Mouse (Mus musculus) midbrain, embryonic 10.5 days (tissue): ENCODE results near the gene Phlpp2. TPM values are rescaled to one million over a fixed set of nuclear protein-coding genes. Genes with fewer than 3 reads are reported as not detected.
A peak's percentile ranks its signal among the peaks of the same experiment; 100 is the strongest.

Experiments used
- DNase-seq: peaks from one replicate; pipeline ENCODE4 v3.0.0-alpha.2; 2017; ENCODE audit warnings: low spot score
- H3K27ac ChIP-seq: fragments of 300-500 bp; sonication (generic); replicated peaks from 2 replicates; pipeline ENCODE4 v1.5.1; 2016; ENCODE audit warnings: mild to moderate bottlenecking
- H3K27me3 ChIP-seq: fragments of 300-500 bp; sonication (generic); 2 replicates; pipeline ENCODE4 v1.6.1; 2016; ENCODE audit warnings: low read depth, mild to moderate bottlenecking; ENCODE audit not compliant: poor library complexity, severe bottlenecking
- H3K36me3 ChIP-seq: fragments of 300-500 bp; sonication (generic); 2 replicates; pipeline ENCODE4 v1.6.1; 2016; ENCODE audit warnings: mild to moderate bottlenecking, moderate library complexity
- H3K4me1 ChIP-seq: fragments of 300-500 bp; sonication (generic); 2 replicates; pipeline ENCODE4 v1.6.1; 2016
- H3K4me3 ChIP-seq: fragments of 300-500 bp; sonication (generic); 2 replicates; pipeline ENCODE4 v1.5.1; 2016; ENCODE audit warnings: mild to moderate bottlenecking, moderate library complexity
- H3K9me3 ChIP-seq: fragments of 300-500 bp; sonication (generic); replicated peaks from 2 replicates; pipeline ENCODE4 v1.6.1; 2016; ENCODE audit warnings: mild to moderate bottlenecking
- WGBS: fragments of 180-500 bp; shearing (Covaris S2); methylation state at CpG from one replicate; pipeline ENCODE4 v1.1.7; 2016; 5-methylcytosine and 5-hydroxymethylcytosine counted together
- polyA plus RNA-seq: library from polyadenylated mRNA; unstranded; fragments of >200 nt; fragmentation: Nextera tagmentation; extraction: Ambion mirVana; gene quantifications from 2 replicates; pipeline ENCODE4 v1.2.1, GENCODE M21; 2016

Gene Phlpp2
- polyA plus RNA-seq, 1 experiment from 2014 or later, result 2.4 TPM

DNA sequence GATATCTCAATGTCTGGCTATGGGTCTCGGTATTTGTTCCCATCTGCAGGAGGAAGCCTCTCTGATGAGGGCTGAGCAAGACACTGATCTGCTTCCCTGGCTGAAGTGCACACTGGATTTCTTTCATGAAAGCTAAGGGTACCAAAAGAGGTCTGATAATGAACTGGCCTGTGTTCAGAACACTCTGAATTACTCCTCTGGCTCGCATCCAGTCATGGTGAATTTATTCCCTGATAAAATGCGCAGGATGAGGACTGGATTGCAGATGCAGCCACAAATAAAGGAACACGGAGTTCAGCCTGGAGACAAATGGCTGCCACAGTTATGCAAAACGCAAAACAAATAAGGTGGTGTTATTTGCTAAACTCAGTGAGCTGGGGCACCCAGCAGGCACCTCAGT is 115.6 kb downstream of the Phlpp2 start:
- 42% methylated on average over 5 of the region's 5 CpGs for WGBS
- H3K9me3 ChIP-seq, result no peaks in the 10 kb centered on the region

DNA sequence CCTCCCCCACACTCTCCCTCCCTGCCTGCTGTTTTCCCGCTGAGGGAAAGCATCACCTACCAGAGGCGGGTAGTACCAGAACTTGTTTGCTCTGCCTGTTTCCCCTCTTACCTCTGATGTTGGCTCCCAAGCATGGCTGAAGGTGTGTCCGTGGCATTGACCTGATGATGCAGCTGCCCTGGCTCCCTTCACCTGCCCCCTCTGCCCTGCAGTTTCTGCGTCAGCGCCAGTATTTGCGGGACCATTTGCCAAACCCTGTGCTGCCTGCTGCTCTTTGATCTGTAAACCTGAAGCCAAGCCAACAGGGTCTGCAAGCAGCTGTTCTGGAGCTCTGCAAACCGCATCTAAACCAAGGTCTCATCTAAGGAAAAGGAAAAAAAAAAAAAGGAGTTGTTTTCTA is 118.0 kb downstream of the Phlpp2 start:
- Histone ChIP-seq H3K4me3 (no peak overlapping the region), H3K36me3 (no peaks in the 10 kb centered on the region), H3K27ac (no peak overlapping the region), H3K27me3 (no peaks in the 10 kb centered on the region), H3K9me3 (no peaks in the 10 kb centered on the region), H3K4me1 (0 out of 2 replicates have a peak, but pooled peaks cover 6% of the 10 kb centered on the region)
- 88% methylated on average over 7 of the region's 7 CpGs for WGBS
- no peak for DNase-seq

More for the DNA sequence above, 115.6 kb downstream of the Phlpp2 start:
- H3K27ac ChIP-seq, result 0 out of 2 replicates have a peak overlapping the region, but pooled peaks have one; percentile 13
- H3K4me1 ChIP-seq, result 0 out of 2 replicates have a peak, but pooled peaks cover 6% of the 10 kb centered on the region
- no peaks in the 10 kb centered on the region for H3K36me3 ChIP-seq
- H3K4me3 ChIP-seq, result no peak overlapping the region
- no peak for DNase-seq
- no peaks in the 10 kb centered on the region for H3K27me3 ChIP-seq

DNA sequence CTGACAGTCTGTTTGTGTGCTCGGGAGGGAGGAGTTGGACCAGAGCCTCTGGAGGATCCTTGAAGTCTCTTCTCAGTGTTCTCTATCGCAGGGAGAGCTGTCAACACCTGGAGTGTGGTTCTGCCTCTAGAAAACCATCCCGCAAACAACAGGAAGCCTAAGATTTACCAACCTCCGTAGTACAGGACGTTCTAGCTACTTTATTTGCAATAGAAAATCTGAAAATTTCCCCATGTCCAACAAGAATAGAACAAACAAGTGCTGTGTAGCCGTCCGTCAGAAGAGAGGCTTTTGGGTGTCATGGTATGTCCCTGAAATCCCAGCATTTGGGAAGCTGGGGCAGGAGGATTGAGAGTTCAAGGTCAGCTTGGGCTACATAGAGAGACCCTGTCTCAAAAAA is 119.4 kb downstream of the Phlpp2 start:
- H3K9me3 ChIP-seq, result no peaks in the 10 kb centered on the region
- H3K4me3 ChIP-seq, result no peak overlapping the region
- H3K4me1 ChIP-seq, result 0 out of 2 replicates have a peak, but pooled peaks cover 6% of the 10 kb centered on the region
- no peaks in the 10 kb centered on the region for H3K27me3 ChIP-seq
- 87% methylated on average over 7 of the region's 7 CpGs for WGBS
- H3K27ac ChIP-seq, result no peak overlapping the region
- no peaks in the 10 kb centered on the region for H3K36me3 ChIP-seq
- no peak for DNase-seq

DNA sequence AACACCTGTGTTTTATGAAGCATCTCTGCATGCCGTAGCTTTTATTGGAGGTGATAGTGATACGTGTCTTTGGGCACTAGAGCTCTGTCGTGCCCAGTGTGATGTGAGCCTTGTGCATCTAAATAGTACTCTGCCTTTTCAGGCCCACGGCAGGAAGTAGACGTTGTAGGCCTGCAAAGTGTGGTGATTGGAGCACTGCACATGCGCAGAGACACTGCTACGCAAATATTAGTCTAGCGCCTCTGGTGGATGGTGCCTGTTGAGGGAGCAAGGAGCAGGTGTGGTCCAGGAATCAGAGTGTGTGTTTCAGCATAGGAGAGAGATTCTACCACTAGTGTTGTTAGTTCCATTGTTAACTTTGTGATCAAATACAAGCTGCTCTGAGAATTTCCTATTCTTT is 120.8 kb downstream of the Phlpp2 start:
- H3K4me3 ChIP-seq, result no peak overlapping the region
- H3K4me1 ChIP-seq, result 0 out of 2 replicates have a peak, but pooled peaks cover under 1% of the 10 kb centered on the region
- H3K9me3 ChIP-seq, result no peaks in the 10 kb centered on the region
- H3K27ac ChIP-seq, result no peak overlapping the region
- H3K27me3 ChIP-seq, result no peaks in the 10 kb centered on the region
- WGBS, result 90% methylated on average over 8 of the region's 8 CpGs
- no peak for DNase-seq
- no peaks in the 10 kb centered on the region for H3K36me3 ChIP-seq

DNA sequence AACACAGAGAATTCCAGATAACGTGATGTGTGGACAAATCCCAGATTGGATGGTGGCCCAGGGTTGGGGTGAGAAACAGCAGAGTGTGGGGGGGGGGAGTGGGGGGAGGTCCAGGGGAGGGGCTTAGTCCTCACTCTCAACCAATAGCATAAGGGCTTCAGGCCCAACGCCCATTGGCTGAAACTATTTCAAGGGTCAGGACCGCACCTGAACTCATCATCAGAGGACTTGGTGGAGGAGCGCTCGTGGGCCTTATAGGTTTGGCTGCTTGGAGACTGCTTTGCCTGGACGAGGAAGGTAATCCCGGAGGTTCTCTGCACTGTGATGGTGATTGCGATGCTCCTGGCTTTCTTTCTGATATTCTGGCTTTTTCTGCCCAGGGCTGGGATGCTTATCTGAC is 121.9 kb downstream of the Phlpp2 start, which contains the start of gene Tat:
Tat (plus strand) TSS at position 214 of the 400 bp plus-strand sequence.
- 82% methylated on average over 8 of the region's 8 CpGs for WGBS
- no peaks in the 10 kb centered on the region for H3K36me3 ChIP-seq
- no peaks in the 10 kb centered on the region for H3K9me3 ChIP-seq

DNA sequence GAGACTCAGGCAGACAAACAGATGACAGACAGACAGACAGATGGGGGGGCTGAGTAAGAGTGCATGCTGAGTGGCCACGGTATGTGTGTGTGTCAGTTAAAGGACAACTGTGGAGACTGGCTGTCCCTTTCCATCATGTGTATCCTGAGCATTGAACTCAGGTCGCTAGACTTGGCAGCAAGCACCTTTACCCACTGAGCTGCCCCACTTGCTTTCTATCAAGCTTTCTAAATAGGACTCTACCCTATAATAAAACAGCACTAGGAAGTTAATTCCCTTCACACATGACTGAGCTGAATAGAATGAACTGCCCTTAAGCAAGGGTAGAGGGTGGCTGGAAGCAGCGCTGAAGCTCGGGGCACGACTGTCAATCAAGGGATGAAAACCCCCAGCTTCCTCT is 123.8 kb downstream of the Phlpp2 start:
- Histone ChIP-seq H3K36me3 (no peaks in the 10 kb centered on the region), H3K27me3 (no peaks in the 10 kb centered on the region), H3K4me1 (no peaks in the 10 kb centered on the region), H3K9me3 (no peaks in the 10 kb centered on the region), H3K4me3 (no peak overlapping the region), H3K27ac (no peak overlapping the region)
- 77% methylated on average over 5 of the region's 5 CpGs for WGBS
- no peak for DNase-seq

More for the DNA sequence above, 121.9 kb downstream of the Phlpp2 start, which contains the start of gene Tat:
- DNase-seq, result no peak
- no peak within 1 kb of the TSS for H3K4me3 ChIP-seq
- H3K27me3 ChIP-seq, result no peaks in the 10 kb centered on the region
- H3K27ac ChIP-seq, result no peak within 1 kb of the TSS
- H3K4me1 ChIP-seq, result no peaks in the 10 kb centered on the region

DNA sequence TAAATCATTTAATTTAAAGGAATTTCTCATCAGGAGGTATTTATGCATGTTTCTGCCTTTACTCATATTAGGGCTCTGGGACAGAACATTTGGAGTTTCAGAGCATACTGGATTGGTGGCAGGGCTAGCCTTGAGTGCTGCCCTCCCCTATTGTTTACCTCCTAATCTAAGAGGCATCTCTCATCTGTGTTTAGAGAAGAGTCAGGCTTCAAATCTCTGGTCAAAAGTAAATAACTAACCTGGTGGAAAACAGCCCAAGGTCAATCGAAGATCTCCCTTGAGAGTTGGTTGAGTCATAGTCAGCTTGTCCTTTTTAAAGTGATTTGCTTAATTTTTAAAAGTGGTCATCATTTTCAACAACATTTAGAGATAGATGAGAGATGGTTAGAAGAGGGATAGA is 124.6 kb downstream of the Phlpp2 start:
- no peak overlapping the region for H3K27ac ChIP-seq
- H3K9me3 ChIP-seq, result no peaks in the 10 kb centered on the region
- no peaks in the 10 kb centered on the region for H3K27me3 ChIP-seq
- WGBS, result 79% methylated on average over 1 of the region's 1 CpGs
- DNase-seq, result no peak
- H3K4me1 ChIP-seq, result no peaks in the 10 kb centered on the region
- H3K36me3 ChIP-seq, result no peaks in the 10 kb centered on the region
- H3K4me3 ChIP-seq, result no peak overlapping the region

Other genes with a start within 250 kb of the Phlpp2 start
- 143 and 156 TPM in 2 replicates for gene Ist1, start 175.3 kb upstream of the Phlpp2 start, polyA plus RNA-seq
- 37.7 and 42.8 TPM in 2 replicates for gene Zfp821, start 163.0 kb upstream of the Phlpp2 start, polyA plus RNA-seq
- gene Atxn1l, start 130.8 kb upstream of the Phlpp2 start, polyA plus RNA-seq, result 6.3 and 8.1 TPM in 2 replicates
- 47.1 and 50.6 TPM in 2 replicates for gene Ap1g1, start 90.0 kb upstream of the Phlpp2 start, polyA plus RNA-seq
- 0.31 and 0.56 TPM in 2 replicates for gene Marveld3, start 93.7 kb downstream of the Phlpp2 start, polyA plus RNA-seq
- gene Tat, start 121.9 kb downstream of the Phlpp2 start, polyA plus RNA-seq, result not detected in 2 replicates
- gene Chst4, start 171.2 kb downstream of the Phlpp2 start, polyA plus RNA-seq, result 0.06 TPM in 1 of 2 replicates, not detected in the other
- gene Zfp612, start 211.2 kb downstream of the Phlpp2 start, polyA plus RNA-seq, result 9.7 and 11.2 TPM in 2 replicates
- gene Gm21964, start 232.7 kb downstream of the Phlpp2 start, polyA plus RNA-seq, result not detected in 2 replicates
- not detected in 2 replicates for gene Gm17720, start 234.2 kb downstream of the Phlpp2 start, polyA plus RNA-seq